In the genomic region with DNA sequence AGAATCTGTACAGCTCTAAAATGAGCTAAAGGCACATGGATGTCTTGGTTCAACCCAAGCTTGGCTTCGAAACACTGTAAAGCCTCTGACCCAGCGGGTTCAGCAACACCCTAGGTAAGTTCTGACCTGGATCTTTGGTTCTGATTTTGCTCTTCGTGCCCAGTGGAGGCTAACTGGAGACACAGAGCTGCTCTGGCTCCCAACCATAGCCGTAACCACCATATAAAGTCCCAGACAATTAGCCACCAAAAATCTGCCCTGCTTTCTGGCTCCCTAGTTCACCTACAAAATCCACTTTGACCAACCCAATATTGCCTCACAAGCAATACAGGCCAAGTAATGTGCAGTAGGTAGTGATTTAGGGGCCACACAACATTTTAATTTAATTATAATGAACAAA, we compare ENCODE assay signal across 9 mouse cellular contexts. TPM values are rescaled to one million over a fixed set of nuclear protein-coding genes. Genes with fewer than 3 reads are reported as not detected.
DNase-seq lines count a peak whose midpoint lies in the region; ATAC-seq and TF ChIP-seq lines count a peak whose summit lies in the region.
"Had no signal": no experiment of that assay in that cellular context is flagged by ENCODE, and none has a peak within 500 bp of the region (broad histone marks: within the 10 kb centered on the region; RNA-seq: fewer than 3 reads in every experiment).

No protein-coding gene starts in this region.

- peak overlapping the region; percentile 98 for H3K9ac ChIP-seq in heart, embryonic 14.5 days (ENCODE audit: low read length)
- H3K9ac ChIP-seq in hindbrain, postnatal 0 days (replicated peaks; ENCODE audit: low read length): no peak overlapping the region
- no peak overlapping the region for H3K9ac ChIP-seq in midbrain, embryonic 15.5 days

- 40% methylated on average over 4 of the region's 4 CpGs for WGBS in heart, embryonic 14.5 days
- 45% methylated on average over 4 of the region's 4 CpGs for WGBS in embryonic facial prominence, embryonic 10.5 days
- 52% methylated on average over 4 of the region's 4 CpGs for WGBS in hindbrain, postnatal 0 days
- WGBS in midbrain, embryonic 15.5 days: 51% methylated on average over 4 of the region's 4 CpGs

- no peak for DNase-seq in heart, postnatal 14 days
- DNase-seq in embryonic facial prominence, embryonic 10.5 days (ENCODE audit: low spot score): peak; percentile 24
- DNase-seq in hindbrain, postnatal 0 days (ENCODE audit: low spot score): no peak
- no peak for DNase-seq in cerebellum, adult 9-10 months
- no peak for DNase-seq in adrenal gland, postnatal 36 days
- DNase-seq: gastrocnemius, postnatal 14 days had no signal

- TF ChIP-seq CTCF in hindbrain, postnatal 0 days (IDR thresholded peaks at IDR 0.05; ENCODE audit: low read depth): no peak

- H3K27ac ChIP-seq in heart, embryonic 14.5 days (replicated peaks in 1 of 2; ENCODE audit: control insufficient read depth in 1 of 2, insufficient read depth in 1 of 2, low read depth in 2 of 2, low read length in 2 of 2): peak overlapping the region; percentile 67 to 95
- peak overlapping the region; percentile 97 for H3K27ac ChIP-seq in embryonic facial prominence, embryonic 10.5 days (replicated peaks)
- H3K27ac ChIP-seq in hindbrain, postnatal 0 days: no peak overlapping the region
- H3K27ac ChIP-seq in midbrain, embryonic 15.5 days: no peak overlapping the region

- H3K27me3 ChIP-seq in heart, embryonic 14.5 days (ENCODE audit: control insufficient read depth, insufficient read depth, low read length): peaks cover 86% of the 10 kb centered on the region
- H3K27me3 ChIP-seq in embryonic facial prominence, embryonic 10.5 days (replicated peaks; ENCODE audit: low read depth, poor library complexity, severe bottlenecking): peaks cover 100% of the 10 kb centered on the region
- peaks cover 75% of the 10 kb centered on the region for H3K27me3 ChIP-seq in hindbrain, postnatal 0 days (ENCODE audit: insufficient read depth, low read length)
- H3K27me3 ChIP-seq in midbrain, embryonic 15.5 days (replicated peaks): peaks cover 87% of the 10 kb centered on the region

- H3K4me1 ChIP-seq in heart, embryonic 14.5 days (ENCODE audit: control insufficient read depth in 2 of 2, insufficient read depth in 2 of 2, low read length in 2 of 2): peaks cover 0 to 16% of the 10 kb centered on the region in 2 experiments; a peak in 3 of 4 replicates
- peaks cover 19% of the 10 kb centered on the region for H3K4me1 ChIP-seq in embryonic facial prominence, embryonic 10.5 days
- H3K4me1 ChIP-seq in hindbrain, postnatal 0 days (ENCODE audit: insufficient read depth, low read length): no peaks in the 10 kb centered on the region
- peaks cover 17% of the 10 kb centered on the region for H3K4me1 ChIP-seq in midbrain, embryonic 15.5 days

- 0 out of 2 replicates have a peak, but pooled peaks cover 15% of the 10 kb centered on the region for H3K36me3 ChIP-seq in heart, embryonic 14.5 days (ENCODE audit: control insufficient read depth, insufficient read depth, low read length)
- peaks cover 31% of the 10 kb centered on the region for H3K36me3 ChIP-seq in embryonic facial prominence, embryonic 10.5 days (replicated peaks)
- H3K36me3 ChIP-seq in hindbrain, postnatal 0 days (ENCODE audit: insufficient read depth, low read length): no peaks in the 10 kb centered on the region
- H3K36me3 ChIP-seq in midbrain, embryonic 15.5 days (replicated peaks): no peaks in the 10 kb centered on the region

- peak overlapping the region; percentile 73 for H3K4me2 ChIP-seq in heart, embryonic 14.5 days (ENCODE audit: low read length)
- H3K4me2 ChIP-seq in hindbrain, postnatal 0 days (ENCODE audit: low read depth, low read length): peak overlapping the region; percentile 53; the same call in 1 of the 2 replicates
- peak overlapping the region; percentile 60; the same call in 1 of the 2 replicates for H3K4me2 ChIP-seq in midbrain, embryonic 15.5 days

- no peaks in the 10 kb centered on the region for H3K9me3 ChIP-seq in heart, embryonic 14.5 days (ENCODE audit: control insufficient read depth, low read length)
- peaks cover under 1% of the 10 kb centered on the region for H3K9me3 ChIP-seq in embryonic facial prominence, embryonic 10.5 days
- H3K9me3 ChIP-seq in hindbrain, postnatal 0 days (ENCODE audit: low read length): no peaks in the 10 kb centered on the region
- no peaks in the 10 kb centered on the region for H3K9me3 ChIP-seq in midbrain, embryonic 15.5 days

- intact Hi-C loops in heart, postnatal 14 days (cut with DNase I): loop anchor here (5.0 kb wide), 2 partner anchors 57 to 323 kb away; no protein-coding TSS in a partner anchor

- ATAC-seq in heart, embryonic 14.5 days (ENCODE audit: insufficient number of reproducible peaks, insufficient read depth, low FRiP score, low read depth): no peak
- ATAC-seq in hindbrain, postnatal 0 days: no peak
- no peak for ATAC-seq in midbrain, embryonic 15.5 days (replicated peaks)
- no peak for ATAC-seq in frontal cortex, adult (ENCODE audit: low TSS enrichment)

- H3K4me3 ChIP-seq in heart, embryonic 14.5 days (ENCODE audit: control insufficient read depth in 1 of 2, insufficient read depth in 1 of 2, low read depth in 1 of 2, low read length in 2 of 2): peak overlapping the region; percentile 51 to 72
- H3K4me3 ChIP-seq in embryonic facial prominence, embryonic 10.5 days: peak overlapping the region; percentile 74
- no peak overlapping the region for H3K4me3 ChIP-seq in hindbrain, postnatal 0 days (ENCODE audit: low read length)
- peak overlapping the region; percentile 1; the same call in 1 of the 2 replicates for H3K4me3 ChIP-seq in midbrain, embryonic 15.5 days

RNA-seq across cellular contexts. Expression of a gene that starts 3.7 kb away (rescaled TPM):
- polyA plus RNA-seq in heart, embryonic 14.5 days (2014; fragmentation: Nextera tagmentation; extraction: Ambion mirVana): 272 and 330 TPM in 2 replicates
- 100 to 1,000 TPM; 138 to 163 TPM for total RNA-seq in heart, postnatal 14 days (2021)
- polyA plus RNA-seq in embryonic facial prominence, embryonic 10.5 days (2016; fragmentation: Nextera tagmentation; extraction: Ambion mirVana): 637 and 676 TPM in 2 replicates
- total RNA-seq in hindbrain, postnatal 0 days (2014; rRNA removed): 92.9 and 111 TPM in 2 replicates
- polyA plus RNA-seq in hindbrain, postnatal 0 days (2015; fragmentation: Nextera tagmentation; extraction: Ambion mirVana): 45.6 and 48.7 TPM in 2 replicates
- polyA plus RNA-seq in midbrain, embryonic 15.5 days (2015; fragmentation: Nextera tagmentation; extraction: Ambion mirVana): 91.4 and 92.5 TPM in 2 replicates
- 100 to 1,000 TPM in 1 of 2 experiments, 10 to 100 TPM in 1; 87.0 to 105 TPM for total RNA-seq in adrenal gland, postnatal 36 days (2021)

Comparison
In these comparisons a context has a peak if more than half of its experiments do, and no peak if none do; other contexts are left out.
1. H3K27ac ChIP-seq: peak in heart, embryonic 14.5 days (2 of 2) and embryonic facial prominence, embryonic 10.5 days (single experiment); none in hindbrain, postnatal 0 days (single experiment) and midbrain, embryonic 15.5 days (single experiment).
2. Peak in every context shown above with its lines, with median percentiles within 50 percentile points of each other: H3K4me2 ChIP-seq.